Mouse (Mus musculus) hindbrain, postnatal 0 days (tissue): ENCODE data around the gene Gm9195. TPM values are rescaled to one million over a fixed set of nuclear protein-coding genes. Genes with fewer than 3 reads are reported as not detected.

Experiments
- ATAC-seq: fragments of 200-750 bp; cut with Nextera tagmentation; 2 replicates; pipeline ENCODE4 v1.8.0; 2017; ENCODE audit warnings: mild to moderate bottlenecking, moderate TSS enrichment, moderate library complexity
- DNase-seq: peaks from one replicate; pipeline ENCODE4 v3.0.0-alpha.2; 2015; ENCODE audit warnings: low spot score
- H3K27ac ChIP-seq: fragments of 300-500 bp; sonication (generic); 2 replicates; pipeline ENCODE4 v1.5.1; 2014; ENCODE audit warnings: mild to moderate bottlenecking
- H3K27me3 ChIP-seq: fragments of 300-500 bp; sonication (generic); 2 replicates; pipeline ENCODE4 v1.6.1; 2014; ENCODE audit warnings: low read length, mixed read lengths; ENCODE audit not compliant: insufficient read depth
- H3K36me3 ChIP-seq: fragments of 300-500 bp; sonication (generic); 2 replicates; pipeline ENCODE4 v1.6.1; 2014; ENCODE audit warnings: low read length, mixed read lengths; ENCODE audit not compliant: insufficient read depth
- H3K4me1 ChIP-seq: fragments of 300-500 bp; sonication (generic); 2 replicates; pipeline ENCODE4 v1.6.1; 2014; ENCODE audit warnings: antibody characterized with exemption, low read length, mixed read lengths; ENCODE audit not compliant: insufficient read depth
- H3K4me2 ChIP-seq: fragments of 300-500 bp; sonication (generic); 2 replicates; pipeline ENCODE4 v1.6.1; 2014; ENCODE audit warnings: low read depth, mild to moderate bottlenecking, low read length, moderate library complexity, mixed read lengths
- H3K4me3 ChIP-seq: fragments of 300-500 bp; sonication (generic); 2 replicates; pipeline ENCODE4 v1.5.1; 2014; ENCODE audit warnings: low read length
- H3K9ac ChIP-seq: fragments of 300-500 bp; sonication (generic); replicated peaks from 2 replicates; pipeline ENCODE4 v1.6.1; 2014; ENCODE audit warnings: mild to moderate bottlenecking, low read length, moderate library complexity, mixed read lengths
- H3K9me3 ChIP-seq: fragments of 300-500 bp; sonication (generic); 2 replicates; pipeline ENCODE4 v1.6.1; 2016; ENCODE audit warnings: low read length, mixed read lengths
- CTCF ChIP-seq: IDR thresholded peaks from 2 replicates; pipeline ENCODE4 v1.5.1; 2016; ENCODE audit warnings: antibody characterized with exemption, control low read depth, low read depth
- WGBS: fragments of 180-500 bp; shearing (Covaris S2); extraction: QIAGEN DNeasy Blood & Tissue Kit; methylation state at CpG from one replicate; pipeline ENCODE4 v1.1.7; 2014; 5-methylcytosine and 5-hydroxymethylcytosine counted together
- polyA plus RNA-seq: library from polyadenylated mRNA; unstranded; fragments of >200 nt; fragmentation: Nextera tagmentation; extraction: Ambion mirVana; gene quantifications from 2 replicates; pipeline ENCODE4 v1.2.1, GENCODE M21; 2015
- total RNA-seq: library from RNA; depleted of rRNA; stranded (reverse); fragments of >200 nt; gene quantifications from 2 replicates; pipeline ENCODE4 v1.2.3, GENCODE M21; 2014; rRNA removed

Gm9195 gene
- not detected in 2 replicates for total RNA-seq
- polyA plus RNA-seq: not detected in 2 replicates

- TF ChIP-seq CTCF: no peak
- no peak for ATAC-seq
These were observed at the start of gene Gm9195 for GRCm38 (mm10) chr14:72491738-72492137. Gene Gm9195 (minus strand): TSS chr14:72491838.

GRCm38 (mm10) chr14:72536392-72537017 is 44.9 kb upstream of the Gm9195 start:
- H3K9me3 ChIP-seq: no peaks in the 10 kb centered on the region
- no peak overlapping the region for H3K9ac ChIP-seq
- TF ChIP-seq CTCF: no peak
- H3K27me3 ChIP-seq: no peaks in the 10 kb centered on the region
- peaks cover 14% of the 10 kb centered on the region for H3K36me3 ChIP-seq
- 0 out of 2 replicates have a peak, but pooled peaks cover 10% of the 10 kb centered on the region for H3K4me1 ChIP-seq
- no peak overlapping the region for H3K27ac ChIP-seq
- H3K4me2 ChIP-seq: no peak overlapping the region
- no peak overlapping the region for H3K4me3 ChIP-seq
- WGBS: 85% methylated on average over 5 of the region's 5 CpGs
- DNase-seq: no peak
- no peak for ATAC-seq

More at GRCm38 (mm10) chr14:72491738-72492137, at the start of gene Gm9195:
- H3K27ac ChIP-seq: no peak within 1 kb of the TSS
- 75% methylated on average over 5 of the region's 5 CpGs for WGBS
- H3K4me1 ChIP-seq: no peaks in the 10 kb centered on the region
- H3K27me3 ChIP-seq: no peaks in the 10 kb centered on the region
- no peak within 1 kb of the TSS for H3K4me2 ChIP-seq
- no peaks in the 10 kb centered on the region for H3K36me3 ChIP-seq
- no peak within 1 kb of the TSS for H3K9ac ChIP-seq
- H3K9me3 ChIP-seq: no peaks in the 10 kb centered on the region
- DNase-seq: no peak
- H3K4me3 ChIP-seq: no peak within 1 kb of the TSS

GRCm38 (mm10) chr14:72533862-72534261 is 42.2 kb upstream of the Gm9195 start:
- ATAC-seq: no peak
- no peaks in the 10 kb centered on the region for H3K9me3 ChIP-seq

GRCm38 (mm10) chr14:72532028-72532917 is 40.6 kb upstream of the Gm9195 start:
- H3K9ac ChIP-seq: peak overlapping the region; percentile 60
- H3K36me3 ChIP-seq: no peaks in the 10 kb centered on the region
- H3K27ac ChIP-seq: peak overlapping the region; percentile 72; the same call in 1 of the 2 replicates
- 0 out of 2 replicates have a peak, but pooled peaks cover 10% of the 10 kb centered on the region for H3K4me1 ChIP-seq
- peak; percentile 95 for ATAC-seq
- peak; percentile 46 for TF ChIP-seq CTCF
- H3K4me3 ChIP-seq: peak overlapping the region; percentile 41
- H3K9me3 ChIP-seq: no peaks in the 10 kb centered on the region
- H3K4me2 ChIP-seq: peak overlapping the region; percentile 76
- WGBS: 2% methylated on average over 54 of the region's 54 CpGs
- H3K27me3 ChIP-seq: no peaks in the 10 kb centered on the region
- DNase-seq: peak; percentile 68

More at GRCm38 (mm10) chr14:72533862-72534261, 42.2 kb upstream of the Gm9195 start:
- TF ChIP-seq CTCF: no peak
- 83% methylated on average over 7 of the region's 7 CpGs for WGBS
- Histone ChIP-seq H3K4me2 (no peak overlapping the region), H3K4me1 (0 out of 2 replicates have a peak, but pooled peaks cover 10% of the 10 kb centered on the region), H3K4me3 (no peak overlapping the region), H3K36me3 (no peaks in the 10 kb centered on the region), H3K27ac (no peak overlapping the region), H3K9ac (no peak overlapping the region), H3K27me3 (no peaks in the 10 kb centered on the region)
- DNase-seq: no peak

- ATAC-seq: no peak
- no peaks in the 10 kb centered on the region for H3K36me3 ChIP-seq
- no peaks in the 10 kb centered on the region for H3K27me3 ChIP-seq
- DNase-seq: no peak
- WGBS: 46% methylated on average over 1 of the region's 1 CpGs
- no peak overlapping the region for H3K4me2 ChIP-seq
- no peak overlapping the region for H3K9ac ChIP-seq
- 0 out of 2 replicates have a peak, but pooled peaks cover 4% of the 10 kb centered on the region for H3K4me1 ChIP-seq
- no peak overlapping the region for H3K27ac ChIP-seq
- no peaks in the 10 kb centered on the region for H3K9me3 ChIP-seq
- no peak overlapping the region for H3K4me3 ChIP-seq
- TF ChIP-seq CTCF: no peak
These were observed 35.5 kb upstream of the Gm9195 start for GRCm38 (mm10) chr14:72527126-72527525.

- WGBS: 52% methylated on average over 2 of the region's 2 CpGs
- no peak for ATAC-seq
- Histone ChIP-seq H3K9ac (no peak overlapping the region), H3K36me3 (no peaks in the 10 kb centered on the region), H3K4me1 (no peaks in the 10 kb centered on the region), H3K27me3 (no peaks in the 10 kb centered on the region), H3K4me2 (no peak overlapping the region), H3K27ac (no peak overlapping the region), H3K4me3 (no peak overlapping the region), H3K9me3 (no peaks in the 10 kb centered on the region)
- TF ChIP-seq CTCF: no peak
- no peak for DNase-seq
These were observed 27.9 kb upstream of the Gm9195 start for GRCm38 (mm10) chr14:72519561-72519960.
